Mouse (Mus musculus): ENCODE data around the gene C1qtnf7.

- TF ChIP-seq CTCF (IDR thresholded peaks at IDR 0.05; ENCODE audit: low read depth) (no peak), EP300 (IDR thresholded peaks at IDR 0.05; ENCODE audit: low read depth) (no peak)
Observed at GRCm38 (mm10) chr5:43508892-43509291, 6.4 kb upstream of the C1qtnf7 start.
